Mouse (Mus musculus): ENCODE results near the gene Rps6kc1.

- TF ChIP-seq CTCF (IDR thresholded peaks at IDR 0.05; ENCODE audit: control insufficient read depth, insufficient read depth, low read length) (no peak), POLR2A (IDR thresholded peaks at IDR 0.05; ENCODE audit: borderline replicate concordance, control insufficient read depth, low read depth, low read length) (no peak)
Observed at GRCm38 (mm10) chr1:190655081-190655480, 256.5 kb downstream of the Rps6kc1 start.
